Comparison of ENCODE assay signal across 28 mouse cellular contexts in genomic region chr1:185418011-185418410, GRCm38 (mm10). TPM values are rescaled to one million over a fixed set of nuclear protein-coding genes. Genes with fewer than 3 reads are reported as not detected.
A peak's percentile ranks its signal among the peaks of the same experiment; 100 is the strongest.
DNase-seq lines count a peak whose midpoint lies in the region; ATAC-seq and TF ChIP-seq lines count a peak whose summit lies in the region.
"Had no signal": no experiment of that assay in that cellular context is flagged by ENCODE, and none has a peak within 500 bp of the region (broad histone marks: within the 10 kb centered on the region; RNA-seq: fewer than 3 reads in every experiment).

No protein-coding gene starts in this region.

- peak; percentile 36 for DNase-seq in forebrain, embryonic 14.5 days (ENCODE audit: low spot score)
- no peak for DNase-seq in forebrain, embryonic 10.5 days (ENCODE audit: extremely low spot score, low spot score)
- DNase-seq in liver, embryonic 13.5 days: no peak
- DNase-seq in liver, embryonic 11.5 days (ENCODE audit: low spot score): no peak
- no peak for DNase-seq in liver, postnatal 0 days
- no peak for DNase-seq in lung, adult 18-20 months
- DNase-seq: adrenal gland, postnatal 10 days; cerebellum, adult 11 months; heart, postnatal 10 days; kidney, adult 9 months; kidney, postnatal 25 days; lung, postnatal 36 days; right cerebral cortex, postnatal 14 days; thymus, postnatal 14 days had no signal

- ATAC-seq in forebrain, embryonic 14.5 days: no peak
- ATAC-seq in intestine, postnatal 0 days: no peak
- ATAC-seq in intestine, embryonic 15.5 days: no peak
- ATAC-seq in liver, embryonic 13.5 days (ENCODE audit: low read depth): no peak
- ATAC-seq in liver, embryonic 11.5 days (replicated peaks; ENCODE audit: low FRiP score): no peak
- no peak for ATAC-seq in liver, postnatal 0 days
- ATAC-seq: forebrain, embryonic 13.5 days; intestine, embryonic 16.5 days had no signal

- no peaks in the 10 kb centered on the region for H3K4me1 ChIP-seq in forebrain, embryonic 14.5 days (ENCODE audit: control insufficient read depth, insufficient read depth, low read length)
- no peaks in the 10 kb centered on the region for H3K4me1 ChIP-seq in forebrain, embryonic 10.5 days
- no peaks in the 10 kb centered on the region for H3K4me1 ChIP-seq in intestine, postnatal 0 days (replicated peaks; ENCODE audit: control insufficient read depth, insufficient read depth, low read length)
- no peaks in the 10 kb centered on the region for H3K4me1 ChIP-seq in intestine, embryonic 15.5 days (replicated peaks)
- H3K4me1 ChIP-seq in liver, embryonic 13.5 days (replicated peaks): peaks cover 21% of the 10 kb centered on the region
- H3K4me1 ChIP-seq in liver, embryonic 11.5 days (replicated peaks; ENCODE audit: control insufficient read depth, insufficient read depth, low read length): peaks cover 12% of the 10 kb centered on the region
- H3K4me1 ChIP-seq in liver, postnatal 0 days (ENCODE audit: insufficient read depth): no peaks in the 10 kb centered on the region; the same call in 1 of the 2 replicates
- H3K4me1 ChIP-seq: forebrain, embryonic 13.5 days; hindbrain, embryonic 10.5 days; hindbrain, embryonic 15.5 days; neural tube, embryonic 13.5 days; stomach, embryonic 15.5 days had no signal

- no peak overlapping the region for H3K9ac ChIP-seq in forebrain, embryonic 14.5 days (ENCODE audit: low read length)
- H3K9ac ChIP-seq in intestine, postnatal 0 days (ENCODE audit: low read depth, low read length): no peak overlapping the region
- no peak overlapping the region for H3K9ac ChIP-seq in intestine, embryonic 15.5 days
- no peak overlapping the region for H3K9ac ChIP-seq in liver, embryonic 13.5 days
- no peak overlapping the region for H3K9ac ChIP-seq in liver, embryonic 11.5 days (ENCODE audit: low read depth, low read length)
- no peak overlapping the region for H3K9ac ChIP-seq in liver, postnatal 0 days (replicated peaks)
- H3K9ac ChIP-seq: forebrain, embryonic 13.5 days; heart, embryonic 13.5 days; hindbrain, embryonic 15.5 days; neural tube, embryonic 13.5 days; stomach, embryonic 15.5 days had no signal

- no peaks in the 10 kb centered on the region for H3K9me3 ChIP-seq in forebrain, embryonic 14.5 days (replicated peaks; ENCODE audit: control insufficient read depth, low read length)
- no peaks in the 10 kb centered on the region for H3K9me3 ChIP-seq in forebrain, embryonic 10.5 days
- no peaks in the 10 kb centered on the region for H3K9me3 ChIP-seq in intestine, postnatal 0 days (ENCODE audit: control insufficient read depth)
- no peaks in the 10 kb centered on the region for H3K9me3 ChIP-seq in intestine, embryonic 15.5 days
- H3K9me3 ChIP-seq in liver, embryonic 13.5 days (replicated peaks): no peaks in the 10 kb centered on the region
- H3K9me3 ChIP-seq in liver, embryonic 11.5 days (ENCODE audit: control insufficient read depth, low read length): no peaks in the 10 kb centered on the region
- H3K9me3 ChIP-seq in liver, postnatal 0 days (ENCODE audit: low read length): no peaks in the 10 kb centered on the region
- H3K9me3 ChIP-seq: forebrain, embryonic 13.5 days; G1E; heart, embryonic 13.5 days; hindbrain, embryonic 10.5 days; hindbrain, embryonic 15.5 days; neural tube, embryonic 13.5 days; stomach, embryonic 15.5 days had no signal

- no peaks in the 10 kb centered on the region for H3K27me3 ChIP-seq in forebrain, embryonic 14.5 days (replicated peaks; ENCODE audit: control insufficient read depth, insufficient read depth, low read length)
- no peaks in the 10 kb centered on the region for H3K27me3 ChIP-seq in forebrain, embryonic 10.5 days (ENCODE audit: poor library complexity, severe bottlenecking)
- no peaks in the 10 kb centered on the region for H3K27me3 ChIP-seq in intestine, postnatal 0 days (replicated peaks; ENCODE audit: control insufficient read depth, insufficient read depth, low read length)
- H3K27me3 ChIP-seq in intestine, embryonic 15.5 days (replicated peaks): no peaks in the 10 kb centered on the region
- no peaks in the 10 kb centered on the region for H3K27me3 ChIP-seq in liver, embryonic 13.5 days
- no peaks in the 10 kb centered on the region for H3K27me3 ChIP-seq in liver, embryonic 11.5 days (replicated peaks; ENCODE audit: control insufficient read depth, insufficient read depth, low read length)
- no peaks in the 10 kb centered on the region for H3K27me3 ChIP-seq in liver, postnatal 0 days (ENCODE audit: insufficient read depth, low read length)
- H3K27me3 ChIP-seq: forebrain, embryonic 13.5 days; heart, embryonic 13.5 days; hindbrain, embryonic 15.5 days; neural tube, embryonic 13.5 days; stomach, embryonic 15.5 days had no signal

- no peak overlapping the region for H3K4me3 ChIP-seq in forebrain, embryonic 14.5 days (ENCODE audit: low read depth, low read length)
- no peak overlapping the region for H3K4me3 ChIP-seq in forebrain, embryonic 10.5 days
- H3K4me3 ChIP-seq in intestine, postnatal 0 days (ENCODE audit: low read depth, low read length): no peak overlapping the region
- H3K4me3 ChIP-seq in intestine, embryonic 15.5 days (replicated peaks): no peak overlapping the region
- no peak overlapping the region for H3K4me3 ChIP-seq in liver, embryonic 13.5 days (replicated peaks)
- no peak overlapping the region for H3K4me3 ChIP-seq in liver, embryonic 11.5 days (ENCODE audit: low read depth, low read length)
- H3K4me3 ChIP-seq in liver, postnatal 0 days (ENCODE audit: low read depth, low read length): no peak overlapping the region
- H3K4me3 ChIP-seq: erythroblast, embryonic 14.5 days; forebrain, embryonic 13.5 days; heart, embryonic 13.5 days; hindbrain, embryonic 10.5 days; hindbrain, embryonic 15.5 days; neural tube, embryonic 13.5 days; stomach, embryonic 15.5 days had no signal

- H3K27ac ChIP-seq in forebrain, embryonic 14.5 days (ENCODE audit: low read depth, low read length): no peak overlapping the region
- H3K27ac ChIP-seq in forebrain, embryonic 10.5 days: no peak overlapping the region
- H3K27ac ChIP-seq in intestine, postnatal 0 days (ENCODE audit: low read depth, low read length): no peak overlapping the region
- no peak overlapping the region for H3K27ac ChIP-seq in intestine, embryonic 15.5 days
- H3K27ac ChIP-seq in liver, embryonic 13.5 days: 0 out of 2 replicates have a peak overlapping the region, but pooled peaks have one; percentile 54
- H3K27ac ChIP-seq in liver, embryonic 11.5 days (ENCODE audit: low read depth, low read length): no peak overlapping the region
- no peak overlapping the region for H3K27ac ChIP-seq in liver, postnatal 0 days (ENCODE audit: low read depth)
- H3K27ac ChIP-seq: forebrain, embryonic 13.5 days; heart, embryonic 13.5 days; hindbrain, embryonic 10.5 days; hindbrain, embryonic 15.5 days; neural tube, embryonic 13.5 days; stomach, embryonic 15.5 days had no signal

- TF ChIP-seq EP300 in liver, postnatal 0 days (IDR thresholded peaks at IDR 0.05; ENCODE audit: low read depth): no peak

- TF ChIP-seq CTCF in intestine, postnatal 0 days (IDR thresholded peaks at IDR 0.05; ENCODE audit: low read depth): peak; percentile 54
- TF ChIP-seq CTCF in liver, postnatal 0 days (IDR thresholded peaks at IDR 0.05; ENCODE audit: low read depth): peak; percentile 30; the same call in 1 of the 2 replicates

- 90% methylated on average over 9 of the region's 9 CpGs for WGBS in forebrain, embryonic 14.5 days
- WGBS in forebrain, embryonic 10.5 days: 94% methylated on average over 9 of the region's 9 CpGs
- 88% methylated on average over 9 of the region's 9 CpGs for WGBS in intestine, postnatal 0 days
- 90% methylated on average over 9 of the region's 9 CpGs for WGBS in intestine, embryonic 15.5 days
- 88% methylated on average over 9 of the region's 9 CpGs for WGBS in liver, embryonic 13.5 days (ENCODE audit: insufficient replicate concordance)
- WGBS in liver, embryonic 11.5 days: 95% methylated on average over 9 of the region's 9 CpGs
- WGBS in liver, postnatal 0 days (ENCODE audit: insufficient replicate concordance): 92% methylated on average over 9 of the region's 9 CpGs

- H3K4me2 ChIP-seq in forebrain, embryonic 14.5 days (ENCODE audit: low read length): no peak overlapping the region
- no peak overlapping the region for H3K4me2 ChIP-seq in intestine, postnatal 0 days (replicated peaks; ENCODE audit: low read depth)
- H3K4me2 ChIP-seq in intestine, embryonic 15.5 days (replicated peaks): no peak overlapping the region
- H3K4me2 ChIP-seq in liver, embryonic 13.5 days: no peak overlapping the region
- H3K4me2 ChIP-seq in liver, embryonic 11.5 days: no peak overlapping the region
- H3K4me2 ChIP-seq in liver, postnatal 0 days (ENCODE audit: low read depth, low read length): no peak overlapping the region
- H3K4me2 ChIP-seq: forebrain, embryonic 13.5 days; heart, embryonic 13.5 days; hindbrain, embryonic 15.5 days; midbrain, embryonic 11.5 days; neural tube, embryonic 13.5 days; stomach, embryonic 15.5 days had no signal

- peaks cover 82% of the 10 kb centered on the region for H3K36me3 ChIP-seq in forebrain, embryonic 14.5 days (ENCODE audit: control insufficient read depth, insufficient read depth, low read length)
- peaks cover 94% of the 10 kb centered on the region for H3K36me3 ChIP-seq in forebrain, embryonic 10.5 days (replicated peaks)
- H3K36me3 ChIP-seq in intestine, postnatal 0 days (ENCODE audit: control insufficient read depth, insufficient read depth): peaks cover 62% of the 10 kb centered on the region
- peaks cover 46% of the 10 kb centered on the region for H3K36me3 ChIP-seq in intestine, embryonic 15.5 days
- peaks cover 83% of the 10 kb centered on the region for H3K36me3 ChIP-seq in liver, embryonic 13.5 days
- peaks cover 46% of the 10 kb centered on the region for H3K36me3 ChIP-seq in liver, embryonic 11.5 days (ENCODE audit: control insufficient read depth, insufficient read depth, low read length)
- peaks cover 73% of the 10 kb centered on the region for H3K36me3 ChIP-seq in liver, postnatal 0 days (replicated peaks; ENCODE audit: insufficient read depth, low read length)

RNA-seq across cellular contexts. Expression of gene Slc30a10, which starts 36.6 kb away (rescaled TPM):
- polyA plus RNA-seq in forebrain, embryonic 14.5 days (2014; fragmentation: Nextera tagmentation; extraction: Ambion mirVana): 10.5 and 11.0 TPM in 2 replicates
- 1.6 and 2.0 TPM in 2 replicates for polyA plus RNA-seq in forebrain, embryonic 10.5 days (2016; fragmentation: Nextera tagmentation; extraction: Ambion mirVana)
- 8.5 and 9.3 TPM in 2 replicates for polyA plus RNA-seq in intestine, postnatal 0 days (2015; fragmentation: Nextera tagmentation; extraction: Ambion mirVana)
- 2.3 TPM in 2 replicates for polyA plus RNA-seq in intestine, embryonic 15.5 days (2015; fragmentation: Nextera tagmentation; extraction: Ambion mirVana)
- 10.4 and 12.5 TPM in 2 replicates for polyA plus RNA-seq in liver, embryonic 13.5 days (2015; fragmentation: Nextera tagmentation; extraction: Ambion mirVana)
- 22.8 and 23.5 TPM in 2 replicates for polyA plus RNA-seq in liver, embryonic 11.5 days (2014; fragmentation: Nextera tagmentation; extraction: Ambion mirVana)
- polyA plus RNA-seq in liver, postnatal 0 days (2015; fragmentation: Nextera tagmentation; extraction: Ambion mirVana): 8.0 and 9.1 TPM in 2 replicates
- polyA plus RNA-seq: lung, embryonic 16.5 days; urinary bladder, adult 2 months had no signal

RNA-seq across cellular contexts. Expression of gene Eprs, which starts 55.2 kb away (rescaled TPM):
- polyA plus RNA-seq in forebrain, embryonic 14.5 days (2014; fragmentation: Nextera tagmentation; extraction: Ambion mirVana): 142 and 156 TPM in 2 replicates
- 165 and 166 TPM in 2 replicates for polyA plus RNA-seq in forebrain, embryonic 10.5 days (2016; fragmentation: Nextera tagmentation; extraction: Ambion mirVana)
- 43.2 and 48.1 TPM in 2 replicates for polyA plus RNA-seq in intestine, postnatal 0 days (2015; fragmentation: Nextera tagmentation; extraction: Ambion mirVana)
- polyA plus RNA-seq in intestine, embryonic 15.5 days (2015; fragmentation: Nextera tagmentation; extraction: Ambion mirVana): 161 and 164 TPM in 2 replicates
- polyA plus RNA-seq in liver, embryonic 13.5 days (2015; fragmentation: Nextera tagmentation; extraction: Ambion mirVana): 113 and 130 TPM in 2 replicates
- polyA plus RNA-seq in liver, embryonic 11.5 days (2014; fragmentation: Nextera tagmentation; extraction: Ambion mirVana): 180 and 202 TPM in 2 replicates
- polyA plus RNA-seq in liver, postnatal 0 days (2015; fragmentation: Nextera tagmentation; extraction: Ambion mirVana): 47.4 and 55.4 TPM in 2 replicates
